Comparison of ENCODE assay signal across 13 mouse cellular contexts in the genomic region with DNA sequence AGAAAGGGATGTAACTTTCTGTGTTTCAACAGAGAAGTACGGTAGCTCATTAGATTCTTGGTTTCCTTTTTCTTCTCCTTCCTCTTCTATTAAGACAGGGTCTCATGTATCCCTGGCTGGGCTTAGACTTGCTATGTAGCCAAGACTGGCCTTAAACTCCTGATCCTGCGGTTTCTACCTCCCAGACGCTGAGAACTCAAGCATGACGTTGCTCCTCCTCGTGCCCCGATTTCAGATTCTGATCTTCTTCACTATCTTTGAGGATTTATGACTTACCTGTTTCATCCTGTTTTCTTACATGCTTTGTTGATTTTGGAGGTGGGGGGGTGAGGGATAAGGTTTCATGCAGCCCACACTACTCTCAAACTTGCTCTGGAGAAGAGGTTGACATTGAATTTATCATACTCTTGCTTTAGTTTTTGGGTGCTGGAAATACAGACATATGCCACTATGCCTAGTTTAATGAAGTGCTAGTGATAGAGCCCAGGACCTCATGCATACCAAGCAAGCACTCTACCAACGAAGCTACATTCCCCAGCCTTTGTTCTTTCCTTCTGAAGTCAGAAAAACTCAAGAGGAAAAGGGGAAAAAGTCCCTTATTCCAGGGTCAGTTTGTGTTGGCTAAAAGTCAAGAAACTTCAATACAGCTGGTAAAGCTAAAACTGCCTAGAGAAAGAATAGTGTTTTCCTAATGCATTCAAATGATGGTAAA. TPM values are rescaled to one million over a fixed set of nuclear protein-coding genes. Genes with fewer than 3 reads are reported as not detected.
DNase-seq lines count a peak whose midpoint lies in the region; ATAC-seq and TF ChIP-seq lines count a peak whose summit lies in the region.
"Had no signal": no experiment of that assay in that cellular context is flagged by ENCODE, and none has a peak within 500 bp of the region (broad histone marks: within the 10 kb centered on the region; RNA-seq: fewer than 3 reads in every experiment).

No protein-coding gene starts in this region.

- no peak for ATAC-seq in heart, embryonic 14.5 days (ENCODE audit: insufficient number of reproducible peaks, insufficient read depth, low FRiP score, low read depth)
- ATAC-seq in embryonic facial prominence, embryonic 14.5 days (ENCODE audit: low read depth), result no peak
- ATAC-seq in liver, embryonic 11.5 days (replicated peaks; ENCODE audit: low FRiP score), result no peak
- ATAC-seq in inflammation-experienced regulatory T-cells, adult 6 months, result no peak
- ATAC-seq: forebrain, embryonic 15.5 days had no signal

- TF ChIP-seq CTCF in left cerebral cortex, adult 2 months (IDR thresholded peaks at IDR 0.05), result no peak

- H3K4me2 ChIP-seq in heart, embryonic 14.5 days (ENCODE audit: low read length), result peak overlapping the region; percentile 16; the same call in 1 of the 2 replicates
- H3K4me2 ChIP-seq in embryonic facial prominence, embryonic 14.5 days (ENCODE audit: low read depth, low read length), result 0 out of 2 replicates have a peak overlapping the region, but pooled peaks have one; percentile 76
- H3K4me2 ChIP-seq in liver, embryonic 11.5 days, result peak overlapping the region; percentile 88; the same call in 1 of the 2 replicates
- H3K4me2 ChIP-seq: forebrain, embryonic 15.5 days; neural tube, embryonic 12.5 days had no signal

- no peaks in the 10 kb centered on the region for H3K27me3 ChIP-seq in heart, embryonic 14.5 days (ENCODE audit: control insufficient read depth, insufficient read depth, low read length)
- no peaks in the 10 kb centered on the region for H3K27me3 ChIP-seq in embryonic facial prominence, embryonic 14.5 days (replicated peaks; ENCODE audit: control insufficient read depth, insufficient read depth, low read length)
- H3K27me3 ChIP-seq in liver, embryonic 11.5 days (replicated peaks; ENCODE audit: control insufficient read depth, insufficient read depth, low read length), result no peaks in the 10 kb centered on the region
- H3K27me3 ChIP-seq: forebrain, embryonic 15.5 days; neural tube, embryonic 12.5 days had no signal

- 0 out of 2 replicates have a peak overlapping the region, but pooled peaks have one; percentile 17 for H3K9ac ChIP-seq in heart, embryonic 14.5 days (ENCODE audit: low read length)
- no peak overlapping the region for H3K9ac ChIP-seq in embryonic facial prominence, embryonic 14.5 days (ENCODE audit: low read depth, low read length)
- H3K9ac ChIP-seq in liver, embryonic 11.5 days (ENCODE audit: low read depth, low read length), result no peak overlapping the region
- H3K9ac ChIP-seq: forebrain, embryonic 15.5 days; neural tube, embryonic 12.5 days had no signal

- peak overlapping the region in 1 of 2 experiments; percentile 0; a peak in 1 of 4 replicates for H3K27ac ChIP-seq in heart, embryonic 14.5 days (replicated peaks in 1 of 2; ENCODE audit: control insufficient read depth in 1 of 2, insufficient read depth in 1 of 2, low read depth in 2 of 2, low read length in 2 of 2)
- peak overlapping the region; percentile 97 for H3K27ac ChIP-seq in left cerebral cortex, adult 2 months
- H3K27ac ChIP-seq in embryonic facial prominence, embryonic 14.5 days (replicated peaks; ENCODE audit: low read depth, low read length), result peak overlapping the region; percentile 44
- no peak overlapping the region for H3K27ac ChIP-seq in liver, embryonic 11.5 days (ENCODE audit: low read depth, low read length)
- H3K27ac ChIP-seq: forebrain, embryonic 15.5 days; neural tube, embryonic 12.5 days had no signal

- intact Hi-C loops in left cerebral cortex, adult 2 months (cut with DNase I), result no loop called here
- intact Hi-C loops in left cerebral cortex, postnatal 14 days (cut with DNase I), result no loop called here

- WGBS in heart, embryonic 14.5 days, result 73% methylated on average over 7 of the region's 7 CpGs
- WGBS in embryonic facial prominence, embryonic 14.5 days, result 66% methylated on average over 7 of the region's 7 CpGs
- 83% methylated on average over 7 of the region's 7 CpGs for WGBS in liver, embryonic 11.5 days

- DNase-seq in heart, adult 9 months (ENCODE audit: low spot score in 2 of 2), result no peak
- DNase-seq in left cerebral cortex, adult 2 months (ENCODE audit: extremely low spot score in 1 of 2, low spot score in 2 of 2), result no peak
- no peak for DNase-seq in left cerebral cortex, postnatal 14 days (ENCODE audit: low spot score in 2 of 2)
- DNase-seq in embryonic facial prominence, embryonic 14.5 days (ENCODE audit: low spot score), result no peak
- no peak for DNase-seq in liver, embryonic 11.5 days (ENCODE audit: low spot score)
- DNase-seq in gastrocnemius, adult 18-20 months (ENCODE audit: low spot score), result no peak
- DNase-seq: adrenal gland, postnatal 10 days; cerebellum, adult 18-20 months; midbrain, embryonic 14.5 days had no signal

- H3K4me3 ChIP-seq in heart, embryonic 14.5 days (ENCODE audit: control insufficient read depth in 1 of 2, insufficient read depth in 1 of 2, low read depth in 1 of 2, low read length in 2 of 2), result no peak overlapping the region
- no peak overlapping the region for H3K4me3 ChIP-seq in left cerebral cortex, adult 2 months
- H3K4me3 ChIP-seq in embryonic facial prominence, embryonic 14.5 days (ENCODE audit: low read depth, low read length), result no peak overlapping the region
- H3K4me3 ChIP-seq in liver, embryonic 11.5 days (ENCODE audit: low read depth, low read length), result no peak overlapping the region
- H3K4me3 ChIP-seq: forebrain, embryonic 15.5 days; neural tube, embryonic 12.5 days had no signal

- H3K9me3 ChIP-seq in heart, embryonic 14.5 days (ENCODE audit: control insufficient read depth, low read length), result no peaks in the 10 kb centered on the region
- no peaks in the 10 kb centered on the region for H3K9me3 ChIP-seq in embryonic facial prominence, embryonic 14.5 days (ENCODE audit: control insufficient read depth, low read length)
- H3K9me3 ChIP-seq in liver, embryonic 11.5 days (ENCODE audit: control insufficient read depth, low read length), result no peaks in the 10 kb centered on the region
- H3K9me3 ChIP-seq: forebrain, embryonic 15.5 days; neural tube, embryonic 12.5 days had no signal

- peaks cover 16 to 39% of the 10 kb centered on the region in 2 experiments for H3K4me1 ChIP-seq in heart, embryonic 14.5 days (ENCODE audit: control insufficient read depth in 2 of 2, insufficient read depth in 2 of 2, low read length in 2 of 2)
- H3K4me1 ChIP-seq in embryonic facial prominence, embryonic 14.5 days (ENCODE audit: control insufficient read depth, insufficient read depth, low read length), result peaks cover 22% of the 10 kb centered on the region
- peaks cover 38% of the 10 kb centered on the region for H3K4me1 ChIP-seq in liver, embryonic 11.5 days (replicated peaks; ENCODE audit: control insufficient read depth, insufficient read depth, low read length)

- H3K36me3 ChIP-seq in heart, embryonic 14.5 days (ENCODE audit: control insufficient read depth, insufficient read depth, low read length), result peaks cover 49% of the 10 kb centered on the region
- H3K36me3 ChIP-seq in embryonic facial prominence, embryonic 14.5 days (ENCODE audit: control insufficient read depth, insufficient read depth, low read length), result peaks cover 11% of the 10 kb centered on the region; the same call in 1 of the 2 replicates
- peaks cover 11% of the 10 kb centered on the region; the same call in 1 of the 2 replicates for H3K36me3 ChIP-seq in liver, embryonic 11.5 days (ENCODE audit: control insufficient read depth, insufficient read depth, low read length)

RNA-seq across cellular contexts. Expression of a gene that starts 2.8 kb away (rescaled TPM):
- 34.0 and 34.7 TPM in 2 replicates for polyA plus RNA-seq in heart, embryonic 14.5 days (2014; fragmentation: Nextera tagmentation; extraction: Ambion mirVana)
- 10 to 100 TPM; 18.2 to 22.5 TPM for total RNA-seq in left cerebral cortex, adult 2 months (2021)
- total RNA-seq in left cerebral cortex, postnatal 14 days (2021), result 10 to 100 TPM; 18.9 to 25.2 TPM
- polyA plus RNA-seq in embryonic facial prominence, embryonic 14.5 days (2014; fragmentation: Nextera tagmentation; extraction: Ambion mirVana), result 14.7 TPM in 2 replicates
- 83.7 and 91.8 TPM in 2 replicates for polyA plus RNA-seq in liver, embryonic 11.5 days (2014; fragmentation: Nextera tagmentation; extraction: Ambion mirVana)
- polyA plus RNA-seq in inflammation-experienced regulatory T-cells, adult 6 months (2017; shearing (Covaris generic)), result 10 to 100 TPM; 15.9 to 21.2 (median 20.4) TPM
- total RNA-seq in gastrocnemius, adult 18-20 months (2021), result 10 to 100 TPM; 19.8 to 20.8 TPM

RNA-seq across cellular contexts. Expression of a gene that starts 3.3 kb away (rescaled TPM):
- 110 and 112 TPM in 2 replicates for polyA plus RNA-seq in heart, embryonic 14.5 days (2014; fragmentation: Nextera tagmentation; extraction: Ambion mirVana)
- total RNA-seq in left cerebral cortex, adult 2 months (2021), result 10 to 100 TPM; 87.2 to 87.6 TPM
- total RNA-seq in left cerebral cortex, postnatal 14 days (2021), result 10 to 100 TPM; 74.2 to 80.8 TPM
- polyA plus RNA-seq in embryonic facial prominence, embryonic 14.5 days (2014; fragmentation: Nextera tagmentation; extraction: Ambion mirVana), result 85.4 and 86.4 TPM in 2 replicates
- polyA plus RNA-seq in liver, embryonic 11.5 days (2014; fragmentation: Nextera tagmentation; extraction: Ambion mirVana), result 140 and 141 TPM in 2 replicates
- 10 to 100 TPM; 51.4 to 56.7 (median 52.3) TPM for polyA plus RNA-seq in inflammation-experienced regulatory T-cells, adult 6 months (2017; shearing (Covaris generic))
- 10 to 100 TPM; 37.3 to 41.0 TPM for total RNA-seq in gastrocnemius, adult 18-20 months (2021)

Comparison
In these comparisons a context has a peak if more than half of its experiments do, and no peak if none do; other contexts are left out.
1. H3K4me2 ChIP-seq: peak in every context shown above with its lines; median percentile 88 in liver, embryonic 11.5 days; 76 in embryonic facial prominence, embryonic 14.5 days; 16 in heart, embryonic 14.5 days.